Mouse (Mus musculus): ENCODE results near the gene Sostdc1. TPM values are rescaled to one million over a fixed set of nuclear protein-coding genes. Genes with fewer than 3 reads are reported as not detected.

Gene Sostdc1
- 7.6 TPM for polyA plus RNA-seq (2015; fragmentation: Illumina TruSeq; extraction: RNeasy Lipid Tissue Mini Kit (QIAGEN cat#74804); ENCODE audit: insufficient read depth, low read depth, low replicate concordance)

GRCm38 (mm10) chr12:36313916-36314315 lies at the start of gene Sostdc1:
Sostdc1 (plus strand) TSS chr12:36314139.

Other genes with a start within 250 kb of the Sostdc1 start
- 7.2 TPM for gene Ankmy2, start 157.0 kb upstream of the Sostdc1 start, polyA plus RNA-seq (2015; fragmentation: Illumina TruSeq; extraction: RNeasy Lipid Tissue Mini Kit (QIAGEN cat#74804); ENCODE audit: insufficient read depth, low read depth, low replicate concordance)
- gene Bzw2, start 156.1 kb upstream of the Sostdc1 start, polyA plus RNA-seq (2015; fragmentation: Illumina TruSeq; extraction: RNeasy Lipid Tissue Mini Kit (QIAGEN cat#74804); ENCODE audit: insufficient read depth, low read depth, low replicate concordance): 5.8 TPM
- gene Lrrc72, start 60.7 kb upstream of the Sostdc1 start, polyA plus RNA-seq (2015; fragmentation: Illumina TruSeq; extraction: RNeasy Lipid Tissue Mini Kit (QIAGEN cat#74804); ENCODE audit: insufficient read depth, low read depth, low replicate concordance): not detected
- 0.46 TPM for gene Ispd, start 67.3 kb downstream of the Sostdc1 start, polyA plus RNA-seq (2015; fragmentation: Illumina TruSeq; extraction: RNeasy Lipid Tissue Mini Kit (QIAGEN cat#74804); ENCODE audit: insufficient read depth, low read depth, low replicate concordance)
- gene D630036H23Rik, start 68.0 kb downstream of the Sostdc1 start, polyA plus RNA-seq (2015; fragmentation: Illumina TruSeq; extraction: RNeasy Lipid Tissue Mini Kit (QIAGEN cat#74804); ENCODE audit: insufficient read depth, low read depth, low replicate concordance): not detected

Measured in pancreas, adult 10 weeks (tissue).